Mouse (Mus musculus) cerebellum, postnatal 14 days (tissue): ENCODE results near the gene Msmb.
"Not testable (repeated sequence)": the region's sequence is repeated elsewhere in the genome, so short reads cannot be mapped to it uniquely, and the experiment has no call there.

ENCODE experiments used
- DNase-seq, 2 experiments: peaks; one replicate each; pipeline ENCODE4 v3.0.0; 2021; ENCODE audit warnings: mixed read lengths in 2 of 2

Gene Msmb

GRCm38 (mm10) chr14:32179393-32180195 is 37.8 kb downstream of the Msmb start:
- DNase-seq, result no peak

GRCm38 (mm10) chr14:32180861-32181260 is 39.0 kb downstream of the Msmb start:
- DNase-seq, result no peak

GRCm38 (mm10) chr14:32183846-32184245 is 42.0 kb downstream of the Msmb start:
- DNase-seq, result no peak

GRCm38 (mm10) chr14:32190627-32191391 is 49.0 kb downstream of the Msmb start:
- DNase-seq, result no peak

- DNase-seq, result no peak
Observed at GRCm38 (mm10) chr14:32191926-32192325, 50.1 kb downstream of the Msmb start.

- DNase-seq, result peak; percentile 71 to 78
Observed at GRCm38 (mm10) chr14:32192437-32192836, 50.6 kb downstream of the Msmb start.

GRCm38 (mm10) chr14:32193557-32193956 is 51.7 kb downstream of the Msmb start:
- DNase-seq, result not testable (repeated sequence)

- DNase-seq, result peak in 1 of 2 experiments; percentile 72
Observed at GRCm38 (mm10) chr14:32201354-32201753, 59.5 kb downstream of the Msmb start.

- DNase-seq, result peak; percentile 89 to 90
Observed at GRCm38 (mm10) chr14:32201791-32202451, 60.1 kb downstream of the Msmb start, which contains the start of the genes Timm23 and Parg. TSS of gene Timm23 (minus strand) at chr14:32201898. TSS of gene Parg (plus strand) at chr14:32201949.
